Mouse (Mus musculus): ENCODE data around the gene Klrc2. TPM values are rescaled to one million over a fixed set of nuclear protein-coding genes. Genes with fewer than 3 reads are reported as not detected.

Klrc2 gene
- polyA plus RNA-seq, 1 experiment from 2014 or later: not detected

DNA sequence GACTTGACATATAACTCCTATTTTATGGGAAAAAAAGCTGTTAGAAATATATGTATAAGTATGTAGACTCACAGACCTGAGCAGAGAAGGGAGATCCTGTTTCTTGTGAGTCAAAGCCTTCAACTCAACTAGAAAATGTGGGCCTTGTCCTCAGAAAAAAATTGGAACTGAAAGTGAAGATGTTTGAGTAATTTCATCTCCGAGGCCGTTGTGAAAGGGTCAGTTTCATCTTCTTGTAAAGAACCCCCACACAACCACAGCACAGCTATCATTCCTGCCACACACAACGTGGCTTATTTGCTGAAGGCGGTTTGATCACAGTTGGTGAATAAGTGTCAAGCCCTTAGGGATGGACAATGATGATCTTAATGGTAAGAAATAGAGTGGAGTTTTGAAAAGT, 36.8 kb downstream of the Klrc2 start, which contains the start of gene Klrk1:
Klrk1 (minus strand) TSS at position 130 of the 400 bp plus-strand sequence.
- DNase-seq (ENCODE audit: low spot score) (no peak), ATAC-seq (no peak)
- H3K4me1 ChIP-seq (ENCODE audit: insufficient read depth, low read depth, low read length): no peaks in the 10 kb centered on the region
- WGBS: 75% methylated on average over 4 of the region's 4 CpGs
- H3K36me3 ChIP-seq (ENCODE audit: insufficient read depth, low read length): no peaks in the 10 kb centered on the region
- H3K9ac ChIP-seq (replicated peaks; ENCODE audit: low read depth): no peak within 1 kb of the TSS
- no peaks in the 10 kb centered on the region for H3K27me3 ChIP-seq (replicated peaks; ENCODE audit: insufficient read depth, low read length)
- TF ChIP-seq CTCF (IDR thresholded peaks at IDR 0.05): no peak
- TF ChIP-seq EP300 (IDR thresholded peaks at IDR 0.05): no peak
- no peak within 1 kb of the TSS for H3K27ac ChIP-seq (ENCODE audit: low read length)
- H3K4me2 ChIP-seq (replicated peaks; ENCODE audit: low read depth, low read length): no peak within 1 kb of the TSS
- H3K9me3 ChIP-seq (ENCODE audit: low read length): no peaks in the 10 kb centered on the region
- no peak within 1 kb of the TSS for H3K4me3 ChIP-seq (ENCODE audit: low read depth, low read length)

DNA sequence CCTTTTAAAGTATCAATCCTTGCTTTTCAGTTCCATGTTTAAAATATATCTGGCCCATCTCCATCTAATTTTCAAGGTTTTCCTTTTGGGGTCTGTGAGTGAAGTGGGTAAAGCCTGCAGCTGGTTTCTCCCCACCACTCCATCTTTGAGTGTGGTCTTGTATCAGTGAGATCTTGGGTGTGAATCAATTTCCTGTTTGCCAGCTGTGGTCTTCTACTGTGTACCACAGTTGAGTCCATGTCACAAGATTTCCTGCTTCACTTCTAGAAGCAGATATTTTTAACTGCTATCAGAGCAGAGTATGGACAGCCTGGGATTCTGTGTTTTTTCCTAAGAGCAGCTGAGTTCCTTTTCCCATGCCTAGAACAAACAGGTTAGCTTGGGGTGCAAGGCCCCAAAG, 52.1 kb downstream of the Klrc2 start:
- TF ChIP-seq EP300 (IDR thresholded peaks at IDR 0.05) (no peak), CTCF (IDR thresholded peaks at IDR 0.05) (no peak)
- DNase-seq (ENCODE audit: low spot score): no peak
- no peak overlapping the region for H3K4me2 ChIP-seq (replicated peaks; ENCODE audit: low read depth, low read length)
- H3K9me3 ChIP-seq (ENCODE audit: low read length): no peaks in the 10 kb centered on the region
- no peak overlapping the region for H3K4me3 ChIP-seq (ENCODE audit: low read depth, low read length)
- no peak overlapping the region for H3K27ac ChIP-seq (ENCODE audit: low read length)
- no peak for ATAC-seq
- no peaks in the 10 kb centered on the region for H3K4me1 ChIP-seq (ENCODE audit: insufficient read depth, low read depth, low read length)
- no peaks in the 10 kb centered on the region for H3K36me3 ChIP-seq (ENCODE audit: insufficient read depth, low read length)
- no peaks in the 10 kb centered on the region for H3K27me3 ChIP-seq (replicated peaks; ENCODE audit: insufficient read depth, low read length)
- no peak overlapping the region for H3K9ac ChIP-seq (replicated peaks; ENCODE audit: low read depth)

Small RNA genes within 50 kb of the gene (microRNA-seq; reads per million reads assigned to microRNA genes)
- gene Mir680-1: not detected

Other genes with a start within 250 kb of the Klrc2 start
- gene Clec1a, start 208.7 kb downstream of the Klrc2 start, polyA plus RNA-seq (2015; fragmentation: Nextera tagmentation; extraction: Ambion mirVana): 111 and 132 TPM in 2 replicates
- gene Olr1, start 153.5 kb downstream of the Klrc2 start, polyA plus RNA-seq (2015; fragmentation: Nextera tagmentation; extraction: Ambion mirVana): 2.7 and 4.3 TPM in 2 replicates
- gene Tmem52b, start 148.1 kb downstream of the Klrc2 start, polyA plus RNA-seq (2015; fragmentation: Nextera tagmentation; extraction: Ambion mirVana): not detected in 2 replicates
- gene Gabarapl1, start 127.5 kb downstream of the Klrc2 start, polyA plus RNA-seq (2015; fragmentation: Nextera tagmentation; extraction: Ambion mirVana): 78.8 and 82.3 TPM in 2 replicates
- gene Klre1, start 82.8 kb downstream of the Klrc2 start, polyA plus RNA-seq (2015; fragmentation: Nextera tagmentation; extraction: Ambion mirVana): 0.08 and 0.29 TPM in 2 replicates
- gene Klrd1, start 68.9 kb downstream of the Klrc2 start, polyA plus RNA-seq (2015; fragmentation: Nextera tagmentation; extraction: Ambion mirVana): 0.93 and 1.4 TPM in 2 replicates
- gene Klrk1, start 36.8 kb downstream of the Klrc2 start, polyA plus RNA-seq (2015; fragmentation: Nextera tagmentation; extraction: Ambion mirVana): 0.57 and 0.71 TPM in 2 replicates
- gene Klrc3, start 17.4 kb downstream of the Klrc2 start, polyA plus RNA-seq (2015; fragmentation: Nextera tagmentation; extraction: Ambion mirVana): not detected in 2 replicates
- 0.30 and 0.61 TPM in 2 replicates for gene Klrc1, start 18.3 kb upstream of the Klrc2 start, polyA plus RNA-seq (2015; fragmentation: Nextera tagmentation; extraction: Ambion mirVana)
- gene Klri1, start 56.4 kb upstream of the Klrc2 start, polyA plus RNA-seq (2015; fragmentation: Nextera tagmentation; extraction: Ambion mirVana): not detected in 2 replicates
- gene Klri2, start 79.8 kb upstream of the Klrc2 start, polyA plus RNA-seq (2015; fragmentation: Nextera tagmentation; extraction: Ambion mirVana): 0.04 TPM in 1 of 2 replicates, not detected in the other
- gene Gm156, start 123.6 kb upstream of the Klrc2 start, polyA plus RNA-seq (2015; fragmentation: Nextera tagmentation; extraction: Ambion mirVana): not detected in 2 replicates
- not detected in 2 replicates for gene Gm17631, start 202.0 kb upstream of the Klrc2 start, polyA plus RNA-seq (2015; fragmentation: Nextera tagmentation; extraction: Ambion mirVana)
- 0.10 TPM in 1 of 2 replicates, not detected in the other for gene Klra17, start 216.0 kb upstream of the Klrc2 start, polyA plus RNA-seq (2015; fragmentation: Nextera tagmentation; extraction: Ambion mirVana)